Mouse (Mus musculus): Measurements from ENCODE around the gene Nav2. TPM values are rescaled to one million over a fixed set of nuclear protein-coding genes. Genes with fewer than 3 reads are reported as not detected.

Gene Nav2
- polyA plus RNA-seq, 1 experiment from 2014 or later: 8.3 TPM

GRCm38 (mm10) chr7:48894763-48895162 lies 13.8 kb upstream of the Nav2 start:
- Histone ChIP-seq H3K36me3 (no peaks in the 10 kb centered on the region), H3K4me3 (no peak overlapping the region), H3K27me3 (ENCODE audit: low read depth, poor library complexity, severe bottlenecking) (peaks cover 4% of the 10 kb centered on the region; the same call in 1 of the 2 replicates), H3K27ac (no peak overlapping the region), H3K9me3 (replicated peaks) (no peaks in the 10 kb centered on the region), H3K4me1 (peaks cover 17% of the 10 kb centered on the region)
- 77% methylated on average over 6 of the region's 6 CpGs for WGBS
- DNase-seq (ENCODE audit: low spot score): no peak

- H3K27me3 ChIP-seq (ENCODE audit: low read depth, poor library complexity, severe bottlenecking): peaks cover 4% of the 10 kb centered on the region; the same call in 1 of the 2 replicates
These were observed 13.0 kb upstream of the Nav2 start for GRCm38 (mm10) chr7:48895475-48895874.

GRCm38 (mm10) chr7:48896051-48896450 lies 12.5 kb upstream of the Nav2 start:
- Histone ChIP-seq H3K4me3 (no peak overlapping the region), H3K27ac (no peak overlapping the region), H3K27me3 (ENCODE audit: low read depth, poor library complexity, severe bottlenecking) (peaks cover 4% of the 10 kb centered on the region; the same call in 1 of the 2 replicates), H3K36me3 (no peaks in the 10 kb centered on the region), H3K9me3 (replicated peaks) (no peaks in the 10 kb centered on the region), H3K4me1 (peaks cover 22% of the 10 kb centered on the region)
- WGBS: 85% methylated on average over 4 of the region's 4 CpGs
- no peak for DNase-seq (ENCODE audit: low spot score)

More at GRCm38 (mm10) chr7:48895475-48895874, 13.0 kb upstream of the Nav2 start:
- Histone ChIP-seq H3K36me3 (no peaks in the 10 kb centered on the region), H3K9me3 (replicated peaks) (no peaks in the 10 kb centered on the region), H3K27ac (no peak overlapping the region), H3K4me1 (peaks cover 20% of the 10 kb centered on the region), H3K4me3 (no peak overlapping the region)
- 93% methylated on average over 4 of the region's 4 CpGs for WGBS
- no peak for DNase-seq (ENCODE audit: low spot score)

GRCm38 (mm10) chr7:48897539-48898163 lies 10.9 kb upstream of the Nav2 start:
- H3K27me3 ChIP-seq (ENCODE audit: low read depth, poor library complexity, severe bottlenecking): peaks cover 4% of the 10 kb centered on the region; the same call in 1 of the 2 replicates
- WGBS: 81% methylated on average over 24 of the region's 24 CpGs
- no peaks in the 10 kb centered on the region for H3K9me3 ChIP-seq (replicated peaks)
- DNase-seq (ENCODE audit: low spot score): no peak
- peaks cover 15% of the 10 kb centered on the region for H3K4me1 ChIP-seq
- no peaks in the 10 kb centered on the region for H3K36me3 ChIP-seq
- H3K4me3 ChIP-seq: no peak overlapping the region
- peak overlapping the region; percentile 26; the same call in 1 of the 2 replicates for H3K27ac ChIP-seq

GRCm38 (mm10) chr7:48898416-48898815 lies 10.1 kb upstream of the Nav2 start:
- no peaks in the 10 kb centered on the region for H3K36me3 ChIP-seq
- WGBS: 62% methylated on average over 9 of the region's 9 CpGs
- H3K27ac ChIP-seq: no peak overlapping the region
- DNase-seq (ENCODE audit: low spot score): no peak
- H3K4me3 ChIP-seq: no peak overlapping the region
- peaks cover 4% of the 10 kb centered on the region; the same call in 1 of the 2 replicates for H3K27me3 ChIP-seq (ENCODE audit: low read depth, poor library complexity, severe bottlenecking)
- peaks cover 15% of the 10 kb centered on the region for H3K4me1 ChIP-seq
- H3K9me3 ChIP-seq (replicated peaks): no peaks in the 10 kb centered on the region

- H3K36me3 ChIP-seq: no peaks in the 10 kb centered on the region
- H3K9me3 ChIP-seq (replicated peaks): no peaks in the 10 kb centered on the region
- peaks cover 2% of the 10 kb centered on the region; the same call in 1 of the 2 replicates for H3K27me3 ChIP-seq (ENCODE audit: low read depth, poor library complexity, severe bottlenecking)
- no peak overlapping the region for H3K4me3 ChIP-seq
- peaks cover 15% of the 10 kb centered on the region for H3K4me1 ChIP-seq
- WGBS: 79% methylated on average over 8 of the region's 8 CpGs
- H3K27ac ChIP-seq: no peak overlapping the region
- DNase-seq (ENCODE audit: low spot score): no peak
These were observed 7.9 kb upstream of the Nav2 start for GRCm38 (mm10) chr7:48900408-48901167.

- WGBS: 32% methylated on average over 2 of the region's 2 CpGs
- no peak overlapping the region for H3K27ac ChIP-seq
These were observed 6.1 kb upstream of the Nav2 start for GRCm38 (mm10) chr7:48902454-48902853.

GRCm38 (mm10) chr7:48909342-48909671 lies 791 bp downstream of the Nav2 start:
- Histone ChIP-seq H3K27me3 (ENCODE audit: low read depth, poor library complexity, severe bottlenecking) (no peaks in the 10 kb centered on the region), H3K27ac (no peak overlapping the region), H3K4me3 (no peak overlapping the region), H3K36me3 (no peaks in the 10 kb centered on the region), H3K4me1 (0 out of 2 replicates have a peak, but pooled peaks cover 3% of the 10 kb centered on the region), H3K9me3 (replicated peaks) (no peaks in the 10 kb centered on the region)
- DNase-seq (ENCODE audit: low spot score): no peak
- WGBS: 62% methylated on average over 4 of the region's 4 CpGs

More at GRCm38 (mm10) chr7:48902454-48902853, 6.1 kb upstream of the Nav2 start:
- Histone ChIP-seq H3K4me3 (no peak overlapping the region), H3K36me3 (no peaks in the 10 kb centered on the region), H3K27me3 (ENCODE audit: low read depth, poor library complexity, severe bottlenecking) (no peaks in the 10 kb centered on the region), H3K4me1 (peaks cover 12% of the 10 kb centered on the region; the same call in 1 of the 2 replicates), H3K9me3 (replicated peaks) (no peaks in the 10 kb centered on the region)
- no peak for DNase-seq (ENCODE audit: low spot score)

GRCm38 (mm10) chr7:48910282-48910681 lies 1.8 kb downstream of the Nav2 start:
- H3K4me3 ChIP-seq: no peak overlapping the region
- 79% methylated on average over 6 of the region's 6 CpGs for WGBS
- no peaks in the 10 kb centered on the region for H3K27me3 ChIP-seq (ENCODE audit: low read depth, poor library complexity, severe bottlenecking)
- no peaks in the 10 kb centered on the region for H3K36me3 ChIP-seq
- H3K4me1 ChIP-seq: 0 out of 2 replicates have a peak, but pooled peaks cover 3% of the 10 kb centered on the region
- no peak overlapping the region for H3K27ac ChIP-seq
- no peak for DNase-seq (ENCODE audit: low spot score)
- no peaks in the 10 kb centered on the region for H3K9me3 ChIP-seq (replicated peaks)

GRCm38 (mm10) chr7:48911146-48911545 lies 2.6 kb downstream of the Nav2 start:
- no peak overlapping the region for H3K27ac ChIP-seq
- peaks cover 7% of the 10 kb centered on the region; the same call in 1 of the 2 replicates for H3K27me3 ChIP-seq (ENCODE audit: low read depth, poor library complexity, severe bottlenecking)
- H3K4me1 ChIP-seq: 0 out of 2 replicates have a peak, but pooled peaks cover 3% of the 10 kb centered on the region
- no peak for DNase-seq (ENCODE audit: low spot score)
- H3K36me3 ChIP-seq: no peaks in the 10 kb centered on the region
- no peak overlapping the region for H3K4me3 ChIP-seq
- H3K9me3 ChIP-seq (replicated peaks): no peaks in the 10 kb centered on the region

GRCm38 (mm10) chr7:48914630-48915506 lies 6.4 kb downstream of the Nav2 start:
- Histone ChIP-seq H3K27me3 (ENCODE audit: low read depth, poor library complexity, severe bottlenecking) (peaks cover 37% of the 10 kb centered on the region), H3K4me3 (no peak overlapping the region), H3K27ac (no peak overlapping the region), H3K9me3 (replicated peaks) (no peaks in the 10 kb centered on the region), H3K4me1 (peaks cover 11% of the 10 kb centered on the region; the same call in 1 of the 2 replicates), H3K36me3 (no peaks in the 10 kb centered on the region)
- DNase-seq (ENCODE audit: low spot score): no peak
- 65% methylated on average over 12 of the region's 12 CpGs for WGBS

GRCm38 (mm10) chr7:48917463-48917862 lies 8.9 kb downstream of the Nav2 start:
- H3K4me3 ChIP-seq: no peak overlapping the region
- DNase-seq (ENCODE audit: low spot score): no peak
- no peak overlapping the region for H3K27ac ChIP-seq
- peaks cover 37% of the 10 kb centered on the region for H3K27me3 ChIP-seq (ENCODE audit: low read depth, poor library complexity, severe bottlenecking)
- no peaks in the 10 kb centered on the region for H3K9me3 ChIP-seq (replicated peaks)
- H3K36me3 ChIP-seq: no peaks in the 10 kb centered on the region
- peaks cover 11% of the 10 kb centered on the region; the same call in 1 of the 2 replicates for H3K4me1 ChIP-seq
- 36% methylated on average over 5 of the region's 5 CpGs for WGBS
